Mouse (Mus musculus): Measurements from ENCODE around the gene Mlph.

Mlph gene

DNA sequence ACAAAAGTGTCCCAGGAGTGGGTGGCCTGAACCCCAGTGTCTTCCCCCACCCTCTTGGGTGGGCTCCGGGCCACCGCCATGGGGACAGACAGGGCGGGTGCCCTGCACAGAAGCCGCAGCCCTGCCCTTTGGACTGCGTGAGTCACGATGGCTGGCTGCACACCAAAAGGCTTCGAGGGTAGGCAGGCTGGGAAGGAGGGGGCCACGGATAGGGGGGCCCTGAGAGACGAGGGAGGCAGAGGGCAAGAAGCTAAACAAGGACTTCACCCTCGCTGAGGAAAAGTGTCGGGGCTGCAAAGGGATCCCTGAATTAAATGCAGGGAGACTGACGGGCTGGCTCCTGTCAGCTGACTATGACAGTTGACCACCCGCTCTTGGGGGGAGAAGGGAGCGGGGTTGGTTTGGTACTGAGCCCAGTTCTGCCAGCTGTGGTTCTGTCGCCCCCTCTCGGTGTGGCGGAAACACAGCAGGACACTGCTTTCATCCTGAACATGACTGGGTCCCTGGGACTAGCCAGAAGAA lies 5.2 kb upstream of the Mlph start:
- no peak for DNase-seq

DNA sequence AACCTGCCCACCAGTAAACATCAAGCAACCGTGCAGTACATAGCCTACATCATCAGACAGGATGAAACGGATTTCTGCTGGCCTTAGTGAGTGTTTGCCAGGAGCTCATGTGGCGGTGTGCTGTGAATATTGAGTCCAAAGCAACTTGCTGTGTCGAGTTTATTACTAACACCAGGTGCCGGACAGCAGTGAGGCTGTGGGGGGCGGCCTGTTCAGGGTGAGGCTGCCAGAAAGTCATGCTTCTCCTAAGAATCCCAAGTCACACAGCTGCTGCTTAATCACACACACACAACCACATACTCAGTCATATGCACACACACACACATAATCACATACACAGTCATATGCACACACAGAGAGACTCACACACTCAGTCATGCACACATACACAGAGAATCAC lies 1.7 kb upstream of the Mlph start:
- DNase-seq = no peak

DNA sequence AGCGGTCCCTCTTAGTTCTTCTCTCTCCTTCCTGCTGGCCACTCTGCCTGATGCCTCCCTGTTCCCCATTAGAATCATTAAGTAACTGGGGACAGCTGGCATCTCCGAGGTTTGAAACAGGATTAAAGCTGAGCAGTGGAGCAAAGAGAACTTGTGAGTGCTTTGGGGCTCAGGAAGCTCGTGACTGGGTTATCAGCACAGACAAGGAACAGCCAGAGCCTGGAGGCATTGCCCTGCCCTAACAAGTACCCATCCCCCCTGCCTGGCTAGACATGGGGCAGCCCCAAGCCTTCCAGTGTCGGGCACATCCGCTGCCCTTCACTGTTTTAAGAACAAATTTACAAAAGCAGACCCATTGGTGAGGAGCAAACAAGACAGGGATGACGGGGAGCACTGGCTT lies 2.6 kb downstream of the Mlph start:
- DNase-seq = no peak

DNA sequence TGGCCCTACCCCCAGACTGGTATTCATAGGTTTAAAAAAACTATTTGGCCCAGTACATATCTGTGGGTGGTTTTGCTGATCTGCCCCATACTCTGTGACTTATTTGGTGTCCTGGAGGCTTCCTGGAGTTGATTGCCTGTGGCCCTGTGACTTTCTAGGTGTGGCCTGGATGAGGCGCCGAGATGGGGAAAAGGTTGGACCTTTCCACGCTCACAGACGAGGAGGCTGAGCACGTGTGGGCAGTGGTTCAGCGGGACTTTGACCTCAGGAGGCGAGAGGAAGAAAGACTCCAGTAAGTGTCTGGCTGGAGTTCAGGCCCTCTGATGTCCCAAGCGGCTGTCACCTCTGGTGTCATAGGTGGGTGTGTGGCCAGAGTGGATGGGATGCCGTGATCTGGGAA lies 6.8 kb downstream of the Mlph start:
- no peak for DNase-seq

DNA sequence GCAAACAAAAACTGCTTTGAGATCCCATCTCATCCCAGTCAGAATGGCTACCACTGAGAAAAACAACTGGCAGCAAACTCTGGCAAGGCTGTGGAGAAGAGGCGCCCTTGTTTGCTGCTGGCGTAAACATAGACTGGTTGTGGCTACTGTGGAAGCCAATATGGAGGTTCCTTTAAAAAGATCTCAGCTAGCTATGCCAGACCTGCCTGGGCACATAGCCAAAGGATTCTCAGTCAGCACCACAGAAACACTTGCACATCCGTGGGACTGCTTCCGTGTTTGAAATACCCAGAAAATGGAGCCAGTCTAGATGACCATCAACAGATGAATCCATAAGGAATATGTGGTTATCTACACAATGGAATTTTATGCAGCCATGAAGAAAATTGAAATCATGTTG lies 11.1 kb downstream of the Mlph start:
- no peak for DNase-seq

DNA sequence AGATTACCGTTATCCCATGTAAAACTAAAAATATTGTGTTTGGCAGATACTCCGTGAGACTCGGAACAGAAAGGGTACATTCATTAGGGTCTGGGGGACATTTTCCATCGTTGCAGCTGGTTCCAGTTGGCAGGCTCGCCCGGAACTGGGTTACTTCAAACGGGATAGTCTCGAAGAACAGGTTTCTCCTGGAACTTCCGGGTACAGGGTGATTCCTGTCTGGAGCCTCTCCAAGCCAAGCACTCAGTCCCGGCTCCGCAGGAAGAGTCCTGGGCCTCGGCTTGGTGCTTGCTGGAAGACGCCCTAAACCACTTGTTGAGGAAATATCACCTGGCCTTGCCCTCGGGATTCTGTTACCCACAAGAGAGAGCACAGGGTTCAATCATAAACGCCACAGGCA lies 12.4 kb downstream of the Mlph start:
- DNase-seq = no peak

DNA sequence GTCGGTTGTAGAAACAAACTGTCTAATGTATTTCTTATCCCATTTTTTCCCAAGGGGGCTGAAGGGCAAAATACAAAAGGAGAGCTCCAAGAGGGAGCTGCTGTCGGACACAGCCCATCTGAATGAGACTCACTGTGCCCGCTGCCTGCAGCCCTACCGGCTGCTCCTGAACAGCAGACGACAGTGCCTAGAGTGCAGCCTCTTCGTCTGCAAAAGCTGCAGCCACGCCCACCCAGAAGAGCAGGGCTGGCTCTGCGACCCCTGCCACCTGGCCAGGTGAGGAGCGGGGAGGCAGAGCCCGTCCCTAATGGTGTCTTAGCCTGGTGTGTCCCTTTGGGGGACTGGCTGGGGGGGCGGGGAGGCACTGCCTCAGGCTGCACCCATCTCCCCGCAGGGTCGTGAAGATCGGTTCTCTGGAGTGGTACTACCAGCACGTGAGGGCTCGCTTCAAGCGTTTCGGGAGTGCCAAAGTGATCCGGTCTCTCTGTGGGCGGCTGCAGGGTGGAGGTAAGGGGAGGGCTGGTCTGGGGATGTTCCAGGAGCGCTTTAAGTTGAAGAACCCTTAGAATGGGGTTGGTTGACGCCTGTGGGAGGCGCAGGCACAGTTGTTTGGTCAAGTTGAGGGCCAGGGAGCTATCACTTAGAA lies 13.2 kb downstream of the Mlph start:
- DNase-seq = no peak

DNA sequence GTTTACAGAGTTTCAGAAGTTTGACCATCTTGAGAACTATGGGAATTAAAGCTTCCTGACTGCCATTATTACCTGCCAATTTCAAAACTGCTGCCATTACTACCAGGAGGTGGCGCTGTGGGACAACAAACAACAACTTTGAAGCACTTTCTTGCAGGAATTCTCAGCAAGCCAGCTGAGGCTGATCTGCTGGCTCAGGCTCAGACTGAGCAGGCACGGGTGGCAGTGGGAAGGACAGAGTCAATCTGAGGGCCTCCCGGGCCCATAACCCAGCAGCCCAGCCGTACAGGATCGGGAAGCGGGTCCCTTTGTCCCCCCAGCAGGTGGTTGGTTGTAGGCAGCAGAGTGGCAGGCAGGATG lies 13.7 kb downstream of the Mlph start:
- DNase-seq = peak; percentile 22 to 27

DNA sequence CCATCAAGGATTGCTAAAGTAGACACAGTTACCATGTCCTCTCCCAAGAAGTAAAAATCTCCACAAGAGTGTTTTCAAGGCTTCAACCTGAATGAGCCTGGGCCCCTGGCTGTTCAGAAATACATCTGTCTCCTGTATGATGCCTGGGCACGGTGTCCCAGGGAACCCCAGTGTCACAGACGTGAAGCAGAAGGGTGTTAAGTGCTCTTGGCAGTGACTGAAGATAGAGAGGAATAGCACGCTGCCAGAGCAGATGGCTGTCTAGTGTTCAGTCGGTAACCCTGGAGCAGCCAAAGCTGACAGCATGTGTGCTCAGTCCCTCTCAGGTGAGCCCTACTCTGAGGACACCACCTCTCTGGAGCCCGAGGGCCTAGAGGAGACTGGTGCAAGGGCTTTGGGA lies 18.1 kb downstream of the Mlph start:
- DNase-seq = no peak

DNA sequence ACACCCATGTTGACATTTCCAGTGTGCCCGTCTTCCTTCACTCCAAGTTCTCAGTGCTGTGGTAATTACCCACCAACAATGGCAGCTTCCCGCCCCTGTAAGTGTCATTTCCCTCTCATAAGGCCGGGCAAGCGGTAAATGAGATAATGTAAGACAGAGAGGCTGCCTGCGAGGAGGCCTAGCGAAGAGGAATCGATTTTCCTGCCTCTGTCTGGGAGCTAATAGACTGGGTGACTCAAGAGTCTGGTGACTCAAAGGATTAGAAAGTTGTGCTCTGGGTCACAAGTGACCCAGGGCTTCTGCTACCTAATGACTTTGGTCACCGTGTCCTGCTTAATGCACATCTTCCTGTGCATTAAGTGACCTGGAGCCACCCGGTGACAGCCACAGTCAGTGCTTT lies 22.1 kb downstream of the Mlph start:
- DNase-seq = no peak

DNA sequence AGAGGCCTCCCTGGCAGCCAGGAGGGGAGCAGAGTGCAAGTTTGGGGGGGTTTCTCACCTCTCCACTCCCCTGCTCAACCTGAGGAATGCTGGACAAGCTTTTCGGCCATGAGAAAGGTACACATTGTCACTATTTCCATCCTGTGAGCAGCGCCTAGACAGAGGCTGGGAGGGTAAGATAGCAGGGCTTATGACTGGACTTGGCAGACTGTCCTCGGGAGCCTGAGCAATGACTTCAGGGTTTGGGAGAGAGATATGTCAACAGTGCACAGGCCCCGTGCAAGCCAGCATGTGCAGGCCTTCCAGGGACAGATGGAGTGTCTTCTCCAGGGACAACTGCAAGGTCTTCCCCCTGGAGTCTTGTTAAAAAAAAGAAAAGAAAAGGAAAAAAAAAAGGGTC lies 25.1 kb downstream of the Mlph start:
- no peak for DNase-seq

DNA sequence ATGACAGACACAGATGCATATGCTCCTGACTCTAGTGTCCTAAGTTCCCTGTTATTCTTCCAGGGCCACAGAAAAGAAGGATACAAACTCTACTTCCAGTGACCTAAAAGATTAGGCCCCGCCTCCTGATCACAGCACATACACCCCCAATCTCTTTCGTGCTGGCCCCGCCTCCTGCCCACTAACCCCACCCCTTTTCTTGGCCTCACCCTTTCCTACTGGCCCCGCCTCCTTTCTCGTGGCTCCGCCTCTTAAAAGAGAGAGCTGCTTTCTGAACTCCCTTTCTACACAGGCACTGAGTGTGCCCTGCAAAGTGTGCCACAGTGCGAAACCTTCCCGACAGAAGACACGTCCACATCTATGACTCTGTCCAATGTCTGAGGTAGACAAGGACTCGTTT lies 30.3 kb downstream of the Mlph start:
- no peak for DNase-seq

DNA sequence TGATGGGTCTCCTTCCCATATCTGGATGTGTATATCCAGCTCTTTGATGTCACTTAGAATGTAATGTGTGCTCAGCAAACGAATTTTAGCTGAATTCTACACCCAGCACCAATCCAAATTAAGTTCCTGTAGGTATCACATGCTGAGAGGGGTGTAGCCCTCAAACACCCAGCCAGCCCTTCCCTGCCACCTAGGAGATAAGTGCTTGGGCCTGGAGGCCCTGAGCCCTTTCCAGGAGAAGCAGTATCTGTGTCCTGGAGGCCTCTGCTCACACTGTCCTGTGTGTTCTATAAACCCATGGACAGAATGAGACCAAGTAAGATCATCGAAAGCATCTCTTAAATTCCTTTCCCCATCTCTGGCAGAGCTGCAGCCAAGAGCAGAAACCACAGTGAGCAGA lies 32.4 kb downstream of the Mlph start:
- DNase-seq = no peak

DNA sequence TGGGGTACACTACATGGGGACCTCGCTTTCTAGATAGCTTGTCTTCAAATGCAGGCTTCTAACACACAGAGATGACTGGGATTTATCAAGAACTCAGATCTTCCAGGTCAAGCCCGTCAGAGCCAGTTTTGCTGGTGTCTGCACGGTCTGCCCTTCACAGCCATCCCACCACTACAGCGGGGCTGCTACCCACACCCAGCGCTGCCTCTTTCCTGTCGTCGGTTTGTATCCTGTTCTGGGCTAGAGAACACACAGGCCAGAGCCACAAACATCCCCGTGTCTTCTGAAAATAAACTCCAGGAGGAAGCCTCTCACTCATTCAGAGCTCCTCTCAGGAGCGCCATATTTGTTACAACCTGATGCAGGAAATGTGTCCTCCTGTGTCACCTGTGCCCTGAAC lies 34.4 kb downstream of the Mlph start:
- no peak for DNase-seq

DNA sequence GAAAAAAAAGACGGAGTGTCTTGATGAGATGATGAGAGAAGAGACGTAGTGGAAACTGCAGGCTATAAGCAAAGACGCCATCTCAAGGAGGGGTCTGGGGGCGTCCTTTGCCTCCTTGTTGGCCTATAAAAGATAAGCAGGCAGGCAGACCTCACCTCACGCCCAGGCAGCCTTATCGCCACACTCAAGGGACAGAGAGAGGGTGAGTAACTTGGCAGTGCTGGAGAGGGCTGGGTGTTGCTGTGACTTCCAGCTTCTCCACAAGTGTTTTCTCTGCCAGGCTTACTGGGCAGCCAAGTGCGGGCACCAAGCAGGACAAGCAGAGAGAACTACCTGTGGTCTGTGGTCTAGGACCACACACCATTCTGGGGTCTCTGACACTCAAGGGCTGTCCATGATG lies 36.8 kb downstream of the Mlph start:
- no peak for DNase-seq

DNA sequence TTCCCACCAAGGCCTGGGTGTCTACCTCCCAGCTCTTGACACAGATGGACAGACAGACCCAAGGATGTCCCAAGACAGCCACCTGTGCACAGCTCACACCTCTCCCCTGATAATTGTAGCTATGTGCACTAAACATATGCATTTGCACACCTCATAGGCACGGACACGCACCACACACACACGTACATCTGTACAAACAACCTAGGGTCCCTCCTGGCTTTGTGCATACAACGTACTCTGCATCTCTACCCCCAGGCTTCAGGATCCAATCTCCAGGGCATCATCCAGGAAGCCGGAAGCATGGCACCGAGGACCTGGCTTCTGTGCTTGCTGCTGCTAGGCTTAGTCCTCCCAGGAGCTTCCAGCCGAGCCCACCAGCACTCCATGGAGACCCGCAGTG lies 37.9 kb downstream of the Mlph start, which contains the start of gene Prlh:
Gene Prlh (plus strand): TSS at position 301 of the 400 bp plus-strand sequence.
- DNase-seq = no peak

DNA sequence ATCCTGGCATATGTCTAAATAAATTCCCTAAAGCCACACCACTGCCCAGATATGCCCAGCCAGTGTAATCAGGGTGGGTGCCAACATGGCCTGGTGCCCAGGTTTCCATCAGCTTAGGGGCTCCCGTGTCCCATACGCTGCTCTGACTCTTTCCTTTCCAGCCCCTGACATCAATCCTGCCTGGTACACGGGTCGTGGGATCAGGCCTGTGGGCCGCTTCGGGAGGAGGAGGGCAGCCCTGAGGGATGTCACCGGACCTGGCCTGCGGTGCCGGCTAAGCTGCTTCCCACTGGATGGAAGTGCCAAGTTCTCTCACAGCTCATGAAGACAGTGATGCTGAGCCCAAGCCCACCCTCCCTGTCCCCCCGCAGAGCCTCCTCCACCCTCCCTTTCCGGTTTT lies 38.8 kb downstream of the Mlph start:
- DNase-seq = no peak

DNA sequence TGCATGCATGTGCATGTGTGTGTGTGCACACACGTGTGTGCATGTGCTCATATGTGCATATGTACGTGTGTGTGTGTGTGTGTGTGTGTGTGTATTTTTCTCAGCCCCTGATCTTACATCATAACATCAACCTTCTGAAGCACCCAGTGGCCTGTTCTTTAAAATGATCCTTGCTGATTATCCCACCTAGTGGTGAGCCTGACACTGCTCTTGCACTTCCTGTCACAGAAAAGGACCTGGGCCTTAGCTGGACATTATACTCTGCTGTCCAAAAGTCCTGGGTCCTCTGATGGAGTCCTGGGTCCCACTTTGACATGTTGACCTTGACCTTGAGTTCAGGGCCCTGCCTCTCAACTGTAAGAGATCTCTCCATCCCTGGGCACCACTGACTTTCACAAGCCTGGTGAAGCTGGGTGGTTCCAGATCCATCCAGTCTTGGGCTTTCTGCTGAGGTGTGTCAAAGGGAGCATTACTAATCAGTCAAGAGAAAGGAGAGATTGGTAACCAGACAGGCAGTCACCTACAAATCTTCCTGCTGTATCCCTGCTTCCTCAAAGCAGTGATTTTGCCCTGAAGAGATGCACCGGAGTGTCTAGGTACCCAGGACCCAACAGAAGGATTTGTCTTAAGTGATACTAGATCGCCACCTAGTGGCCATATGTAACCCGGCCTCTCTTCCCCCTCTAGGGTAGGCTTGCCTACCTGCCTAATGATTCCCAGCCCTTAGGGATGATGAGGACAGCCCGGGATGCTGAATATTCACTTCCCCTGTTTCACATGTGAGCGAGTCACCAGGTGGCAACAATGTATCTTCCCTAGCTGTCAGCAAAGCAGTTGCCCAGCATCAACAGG lies 41.6 kb downstream of the Mlph start:
- peak in 1 of 2 experiments; percentile 17 for DNase-seq

DNA sequence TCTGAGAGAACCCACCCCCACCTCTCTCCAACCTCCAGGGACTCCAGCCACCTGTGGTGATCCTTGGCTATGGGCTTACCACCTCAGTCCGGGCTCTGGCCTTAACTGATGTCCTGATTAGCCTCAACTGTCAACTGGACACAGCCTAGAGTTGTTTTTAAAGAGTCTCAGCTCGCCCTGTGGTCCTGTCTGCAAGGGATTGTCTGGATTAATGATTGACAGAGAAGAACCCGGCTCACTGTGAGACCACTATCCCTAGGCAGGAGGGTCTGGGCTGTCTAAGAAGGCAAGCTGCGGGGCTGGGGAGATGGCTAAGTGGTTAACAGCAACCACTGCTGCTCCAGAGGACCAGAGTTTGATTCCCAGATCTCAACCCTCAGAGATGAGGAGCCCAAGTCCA lies 47.6 kb downstream of the Mlph start:
- DNase-seq = no peak

DNA sequence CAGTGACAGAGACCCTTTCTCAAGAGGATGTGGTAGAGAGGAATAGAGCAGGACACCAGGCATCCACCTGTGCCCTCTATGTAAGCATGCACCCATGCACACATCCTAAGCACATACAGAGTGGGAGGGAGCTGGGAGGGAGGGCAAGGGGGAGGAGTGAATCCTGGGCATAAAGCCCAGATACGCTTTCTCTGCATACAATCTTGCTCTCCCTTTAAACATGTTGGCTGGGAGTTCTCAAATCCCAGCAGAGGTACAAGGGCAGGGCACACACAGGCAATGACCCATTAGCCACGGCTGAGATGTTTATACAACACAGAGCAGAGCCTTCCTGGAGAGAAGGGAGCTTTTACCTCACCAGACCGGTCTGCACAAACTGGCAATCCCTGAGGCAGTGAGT lies 48.1 kb downstream of the Mlph start:
- no peak for DNase-seq

DNA sequence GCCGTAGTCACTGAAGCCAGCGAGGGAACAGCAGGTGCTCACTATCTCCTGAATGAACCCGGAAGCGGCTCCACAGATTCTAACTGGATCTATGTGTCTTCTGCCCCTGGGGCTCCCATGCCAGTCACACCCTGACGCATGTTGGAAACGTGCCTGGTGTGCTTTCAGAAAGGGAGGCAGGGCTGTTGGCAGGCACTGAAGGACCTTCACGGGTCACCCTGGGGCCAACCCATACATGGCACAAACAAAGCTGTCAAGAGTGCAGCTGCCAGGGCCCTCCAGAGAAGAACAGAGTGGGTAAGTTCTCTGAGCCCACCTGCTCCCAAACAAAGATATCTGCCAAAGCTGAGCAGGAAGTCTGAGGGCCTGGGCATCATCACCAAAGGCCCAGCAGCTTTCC lies 52.7 kb downstream of the Mlph start:
- DNase-seq = no peak

DNA sequence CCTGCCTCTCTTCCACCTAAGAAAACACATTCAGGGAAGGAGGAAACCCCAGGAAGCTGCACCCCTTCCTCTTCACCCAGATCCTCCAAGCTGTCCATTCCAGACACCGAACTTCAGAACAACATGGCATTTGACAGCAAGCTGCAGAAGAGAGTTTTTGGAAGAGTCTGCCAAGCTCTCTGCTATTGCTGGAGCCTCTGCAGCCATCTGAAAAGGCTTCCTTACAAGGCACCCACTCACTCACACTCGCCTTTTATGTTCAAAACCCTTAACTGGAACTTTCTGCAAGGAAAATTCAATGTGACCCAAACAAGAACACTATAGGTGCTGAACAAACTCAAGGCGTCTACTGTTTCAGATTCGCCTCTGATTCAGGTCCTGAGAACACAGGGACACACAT lies 53.8 kb downstream of the Mlph start:
- DNase-seq = no peak

DNA sequence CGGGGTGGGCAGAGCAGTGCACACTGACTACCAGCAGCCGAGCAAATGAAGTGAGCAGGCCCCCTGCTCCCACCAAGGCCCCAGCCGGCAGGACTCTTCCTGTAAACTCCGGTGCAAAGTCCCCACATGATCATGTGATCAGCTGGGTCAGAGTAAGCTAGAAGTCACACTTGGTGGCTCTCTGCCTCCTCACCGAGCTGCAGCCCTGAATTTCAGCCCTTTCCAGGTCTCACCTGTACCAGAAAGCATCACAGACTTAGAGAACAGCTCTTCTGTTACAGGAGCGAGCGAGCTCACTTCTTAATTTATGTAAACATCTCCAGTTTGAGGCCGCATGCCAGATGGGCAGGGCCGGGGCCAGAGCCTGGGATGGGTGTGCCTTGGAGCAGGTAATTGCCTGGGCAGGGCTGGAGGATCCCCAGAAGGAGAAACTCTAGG lies 54.5 kb downstream of the Mlph start, which contains the start of gene Rab17:
Gene Rab17 (minus strand): TSS at position 315 of the 438 bp plus-strand sequence.
- DNase-seq = no peak

DNA sequence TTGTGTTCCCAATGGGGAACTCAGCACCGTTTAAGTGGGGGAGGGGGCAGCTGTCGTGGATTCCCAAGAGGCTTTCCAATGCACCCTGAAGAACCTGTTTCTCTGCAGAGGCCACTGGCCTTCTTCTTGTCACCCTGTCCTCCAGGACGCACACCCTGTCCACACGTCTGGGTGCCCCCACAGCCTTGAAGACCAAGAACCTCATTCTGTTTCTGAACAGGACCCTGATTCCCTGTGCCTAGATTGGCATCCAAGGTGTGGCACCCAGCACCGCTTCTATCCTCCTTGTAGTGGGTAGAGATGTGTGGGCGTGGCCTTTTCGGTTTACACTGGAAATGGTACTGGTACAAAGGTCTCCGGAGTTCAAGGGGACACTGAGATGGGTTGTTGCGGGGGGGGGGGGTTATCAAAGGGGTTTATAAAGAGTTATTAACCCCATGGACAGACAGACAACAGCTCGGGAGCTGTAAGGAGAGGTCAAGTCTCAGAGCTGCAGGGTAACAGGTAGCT lies 55.1 kb downstream of the Mlph start:
- no peak for DNase-seq
